Mouse (Mus musculus): ENCODE measurements at regions not wholly inside any gene's neighbourhood (a gene's known extent, or its start where the extent isn't known, plus 50 kb on each side); places are given as distances from the start of the nearest gene placed in this dataset.

DNA sequence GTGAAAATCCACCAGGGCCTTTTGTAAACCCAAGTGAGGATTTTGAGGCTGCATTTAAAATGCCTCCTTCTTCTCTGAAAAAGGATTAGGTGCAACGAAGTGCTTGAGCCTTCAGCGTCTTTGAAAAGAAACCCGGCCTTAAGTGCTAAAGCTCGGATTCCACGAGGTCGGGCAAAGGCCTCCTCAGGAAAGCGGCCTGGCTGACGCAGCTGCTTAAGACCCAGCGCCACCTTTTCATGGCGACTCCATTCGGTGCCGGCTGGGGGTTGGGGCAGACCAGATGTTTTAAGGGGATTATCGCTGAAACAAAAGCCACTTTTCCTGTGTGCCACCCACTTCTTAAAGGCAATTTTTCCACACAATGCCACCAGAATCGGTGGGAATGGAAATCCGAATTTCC, 61.6 kb upstream of the 4932438H23Rik start:
- no peak for ATAC-seq (ENCODE audit: poor library complexity, severe bottlenecking)

DNA sequence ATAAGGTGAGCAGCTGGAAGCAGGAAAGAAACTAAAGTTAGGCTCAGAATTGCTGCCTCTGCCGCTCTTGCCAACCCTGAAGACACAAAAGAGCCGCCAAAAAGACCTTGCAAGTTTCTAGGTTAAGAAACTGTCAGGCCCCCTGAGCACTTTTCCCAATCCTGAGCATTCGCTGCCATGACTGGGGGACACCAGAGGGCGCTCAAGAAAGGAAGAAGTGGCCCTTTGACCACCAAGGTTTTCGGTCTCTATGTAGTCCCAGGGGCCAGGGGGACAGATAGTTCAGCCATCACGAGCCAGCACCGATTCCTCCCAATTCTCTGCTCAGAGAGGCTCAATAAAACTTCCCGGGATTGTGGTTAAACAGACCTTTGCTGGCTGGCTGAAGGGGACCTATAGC, 64.6 kb upstream of the Olig2 start:
- ATAC-seq (ENCODE audit: poor library complexity, severe bottlenecking), result no peak

DNA sequence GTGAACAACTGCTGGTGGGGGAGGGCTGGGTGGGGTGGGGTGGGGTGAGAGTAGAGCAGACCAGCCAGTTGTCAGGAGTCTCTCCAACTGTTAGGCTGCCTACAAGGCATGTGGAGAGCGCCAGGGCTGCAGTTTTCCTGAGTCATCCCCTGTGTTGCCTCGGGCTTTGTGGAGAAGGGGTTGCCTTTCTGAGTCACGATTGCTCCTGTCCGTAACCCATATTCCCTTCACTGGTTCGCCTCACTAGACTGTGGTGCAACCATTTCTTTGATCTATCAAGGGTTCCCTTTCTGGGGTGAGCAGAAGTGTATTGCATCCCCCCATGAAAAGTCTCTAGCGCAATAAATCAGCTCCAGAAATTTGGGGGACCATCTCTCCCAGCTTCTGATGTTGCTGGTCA, 63.6 kb upstream of the Olig2 start:
- ATAC-seq (ENCODE audit: poor library complexity, severe bottlenecking), result no peak

DNA sequence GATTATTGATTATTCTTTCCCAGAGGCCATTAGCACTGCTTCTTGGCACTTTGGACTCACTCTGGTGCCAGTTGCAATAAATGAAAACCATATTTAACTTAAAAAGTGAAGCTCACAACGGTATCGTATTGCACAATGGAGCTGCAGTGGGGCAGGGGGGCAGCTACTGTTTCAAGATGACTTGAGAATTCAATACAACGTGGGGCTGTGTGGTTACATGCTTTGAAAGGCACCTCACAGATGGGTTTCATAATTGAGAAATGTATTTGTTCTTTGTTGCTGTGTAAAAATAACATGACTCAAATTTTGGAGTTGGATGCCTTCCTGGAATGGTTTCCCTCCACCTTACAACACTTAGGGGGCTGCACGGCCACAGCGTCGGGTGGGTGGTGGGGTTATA, 62.9 kb upstream of the Olig2 start:
- no peak for ATAC-seq (ENCODE audit: poor library complexity, severe bottlenecking)

DNA sequence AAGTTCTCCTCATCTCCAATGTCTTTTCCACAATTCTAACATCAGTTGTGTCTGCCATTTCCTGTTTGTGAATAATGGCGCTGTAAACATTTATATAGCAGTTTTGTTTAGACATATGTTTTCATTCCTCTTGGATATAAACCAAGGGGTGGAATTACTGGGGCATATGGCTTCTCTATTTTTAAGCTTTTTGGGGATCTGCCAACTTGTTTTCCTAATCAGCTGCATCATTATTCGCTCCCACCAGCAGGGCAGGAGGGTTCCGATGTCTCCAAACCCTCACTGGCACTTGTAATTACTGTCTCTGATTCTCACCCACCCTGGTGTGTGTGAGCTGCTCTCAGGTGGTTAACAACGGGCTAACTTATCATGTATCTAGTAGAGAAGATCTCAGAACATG, 59.4 kb upstream of the Olig2 start:
- ATAC-seq (ENCODE audit: poor library complexity, severe bottlenecking), result no peak

DNA sequence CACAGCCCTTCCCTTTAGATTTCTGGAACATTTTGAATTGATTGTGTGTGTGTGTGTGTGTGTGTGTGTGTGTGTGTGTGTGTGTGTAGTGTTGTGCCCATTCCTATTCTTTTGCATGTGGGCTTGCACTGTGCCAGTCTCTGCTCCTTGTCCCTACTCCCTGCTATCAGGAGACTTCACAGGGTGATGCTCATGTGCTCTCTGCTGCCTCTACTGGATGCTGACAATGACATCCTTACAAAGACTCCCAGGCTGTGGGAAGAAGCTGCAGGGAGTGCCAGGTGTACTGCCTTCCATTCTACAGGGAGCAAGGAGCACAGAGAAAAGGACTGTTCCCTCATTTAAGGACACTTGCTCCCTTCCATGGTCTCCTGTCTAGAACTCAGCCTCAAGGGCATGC, 58.4 kb upstream of the Olig2 start:
- no peak for ATAC-seq (ENCODE audit: poor library complexity, severe bottlenecking)

DNA sequence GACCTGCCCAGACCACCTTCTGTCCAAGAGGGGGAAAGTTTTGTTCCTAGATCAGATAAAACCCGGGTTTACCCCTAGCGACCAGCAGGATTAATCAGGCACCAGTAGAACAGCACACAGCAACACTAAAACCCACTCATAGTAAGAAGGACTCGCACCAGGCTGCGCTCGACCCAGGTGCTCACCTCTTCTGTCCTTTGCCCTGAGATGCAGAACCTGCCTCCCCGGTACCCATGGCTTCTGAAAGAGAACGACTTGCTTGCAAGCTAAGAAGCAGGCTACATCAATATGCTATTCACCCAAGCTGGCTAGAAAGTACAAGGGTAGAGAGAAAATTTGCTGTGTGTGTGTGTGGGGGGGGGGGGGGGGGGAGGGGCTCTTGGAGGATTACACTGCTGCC, 56.9 kb upstream of the Olig2 start:
- ATAC-seq (ENCODE audit: poor library complexity, severe bottlenecking), result no peak

DNA sequence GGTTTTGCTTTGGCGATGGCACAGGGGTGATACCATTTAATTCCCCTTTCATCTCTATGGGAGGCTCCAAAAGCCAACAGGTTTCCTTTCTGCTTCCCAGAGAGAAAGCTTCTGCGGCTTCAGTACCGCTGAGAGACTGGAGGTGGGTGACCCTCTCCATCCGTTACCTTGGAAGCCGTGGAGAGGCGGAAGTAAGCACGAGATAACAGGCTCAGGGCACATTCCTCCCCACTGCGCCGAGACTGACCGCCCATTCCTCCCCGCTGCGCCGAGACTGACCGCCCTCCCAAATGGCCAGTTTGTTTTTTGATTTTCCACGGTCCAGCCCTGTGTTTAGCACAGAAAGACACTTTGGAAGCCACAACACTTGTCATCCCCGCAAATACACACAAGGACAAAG, 55.4 kb upstream of the Olig2 start:
- ATAC-seq (ENCODE audit: poor library complexity, severe bottlenecking), result peak; percentile 27; the same call in 1 of the 2 replicates

DNA sequence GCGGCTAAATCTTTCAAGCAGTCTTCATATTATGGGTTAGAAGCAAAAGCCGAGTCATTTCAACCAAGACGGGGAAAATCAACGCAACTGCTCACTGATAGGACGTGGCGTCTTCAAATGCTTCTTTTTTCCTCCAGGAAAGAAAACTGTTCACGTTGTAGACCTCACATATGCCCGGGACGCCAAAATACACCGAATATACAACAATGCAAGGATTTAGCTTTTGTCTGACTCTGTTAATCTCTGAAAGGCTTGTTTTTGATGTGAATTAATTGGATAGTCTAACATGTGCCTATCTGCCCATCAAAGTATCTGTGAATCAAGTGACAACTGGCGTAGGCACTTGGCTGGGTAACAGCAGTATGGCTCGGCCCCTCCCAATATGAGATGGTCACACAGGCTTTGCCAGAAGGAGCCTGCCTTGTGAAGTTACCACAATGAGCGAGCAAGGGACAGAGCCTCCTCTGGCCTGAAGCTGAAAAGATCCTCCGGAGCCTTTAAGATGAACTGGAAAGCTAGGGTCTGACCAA, 53.3 kb upstream of the Olig2 start:
- ATAC-seq (ENCODE audit: poor library complexity, severe bottlenecking), result no peak

DNA sequence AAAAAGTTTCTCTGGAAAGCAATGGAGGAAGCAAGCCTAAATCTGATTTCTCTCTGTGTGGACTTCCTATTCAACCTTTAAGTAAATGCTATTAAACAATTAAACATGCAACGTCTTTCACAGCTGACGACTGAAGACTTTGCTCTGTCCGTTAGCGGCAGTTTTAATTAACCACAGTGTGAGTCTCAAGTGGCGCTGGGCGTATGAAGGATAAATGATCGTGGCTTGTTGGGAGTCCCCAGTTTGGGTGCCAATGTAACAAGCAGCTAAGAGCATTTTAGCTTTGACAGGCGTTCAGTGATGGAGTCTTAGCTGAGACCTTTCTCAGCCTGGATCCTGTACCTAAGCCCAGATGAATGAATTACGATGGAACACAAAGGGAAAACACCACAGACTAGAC, 52.7 kb upstream of the Olig2 start:
- no peak for ATAC-seq (ENCODE audit: poor library complexity, severe bottlenecking)

DNA sequence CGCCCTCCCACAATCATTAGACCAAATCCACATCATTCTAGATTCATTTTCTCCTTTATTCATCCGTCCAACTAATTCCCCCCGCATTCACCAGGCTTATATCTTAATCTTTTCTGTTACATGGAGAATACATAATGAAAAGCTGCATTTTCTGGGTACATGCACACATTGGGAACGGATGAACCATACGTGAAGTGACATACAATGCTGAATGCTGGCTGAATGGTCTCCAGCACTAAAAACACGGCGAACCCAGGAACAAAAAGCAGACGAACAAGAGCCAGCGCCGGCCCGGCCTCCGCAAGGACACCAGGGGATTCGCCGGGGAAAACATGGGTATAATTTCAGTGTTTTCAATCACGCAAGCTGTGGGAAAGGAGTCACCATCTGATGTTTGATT, 52.0 kb upstream of the Olig2 start:
- no peak for ATAC-seq (ENCODE audit: poor library complexity, severe bottlenecking)

DNA sequence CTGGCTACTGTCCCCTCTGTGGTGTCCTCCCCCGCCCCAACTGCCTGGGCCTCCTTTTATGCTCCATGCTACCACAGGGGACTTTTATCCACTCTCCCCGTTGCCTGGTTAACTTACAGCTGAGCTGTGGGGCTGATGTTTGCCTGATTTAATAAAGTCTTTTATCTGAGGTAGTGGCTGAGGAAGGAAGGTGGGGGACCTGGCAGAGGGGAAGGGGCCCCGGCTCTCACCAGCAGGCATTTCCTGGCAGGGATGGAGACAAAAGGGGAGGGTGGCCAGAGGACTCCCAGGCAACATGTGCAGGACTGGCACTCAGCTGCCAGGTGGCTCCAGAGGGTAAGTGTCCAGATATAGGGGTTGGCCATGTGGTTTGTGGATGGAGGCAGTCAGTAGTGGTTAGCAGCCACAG, 51.4 kb upstream of the Olig2 start:
- no peak for ATAC-seq (ENCODE audit: poor library complexity, severe bottlenecking)

DNA sequence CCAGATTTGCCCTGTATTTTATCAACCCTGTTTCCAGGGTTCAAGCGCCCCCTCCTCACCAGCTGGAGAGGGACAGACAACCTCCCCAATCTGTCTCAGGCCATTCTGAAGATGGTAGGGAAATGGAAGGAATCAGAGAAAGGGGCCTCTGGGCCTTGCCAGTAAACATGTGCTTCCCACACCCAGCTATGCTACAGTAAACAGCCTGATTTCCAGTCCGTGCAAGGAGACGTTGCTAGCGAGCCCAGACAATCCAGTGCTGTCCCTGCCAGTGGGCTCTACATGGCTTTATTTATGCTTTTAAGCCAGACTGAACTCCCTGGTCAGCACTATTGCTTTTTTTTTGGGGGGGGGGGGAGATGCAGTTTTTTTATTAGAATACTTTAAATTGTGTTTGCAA, 50.9 kb upstream of the Olig2 start:
- ATAC-seq (ENCODE audit: poor library complexity, severe bottlenecking), result no peak
